Mouse (Mus musculus): ENCODE measurements around the gene Agap3.
A peak's percentile ranks its signal among the peaks of the same experiment; 100 is the strongest.

Gene Agap3

DNA sequence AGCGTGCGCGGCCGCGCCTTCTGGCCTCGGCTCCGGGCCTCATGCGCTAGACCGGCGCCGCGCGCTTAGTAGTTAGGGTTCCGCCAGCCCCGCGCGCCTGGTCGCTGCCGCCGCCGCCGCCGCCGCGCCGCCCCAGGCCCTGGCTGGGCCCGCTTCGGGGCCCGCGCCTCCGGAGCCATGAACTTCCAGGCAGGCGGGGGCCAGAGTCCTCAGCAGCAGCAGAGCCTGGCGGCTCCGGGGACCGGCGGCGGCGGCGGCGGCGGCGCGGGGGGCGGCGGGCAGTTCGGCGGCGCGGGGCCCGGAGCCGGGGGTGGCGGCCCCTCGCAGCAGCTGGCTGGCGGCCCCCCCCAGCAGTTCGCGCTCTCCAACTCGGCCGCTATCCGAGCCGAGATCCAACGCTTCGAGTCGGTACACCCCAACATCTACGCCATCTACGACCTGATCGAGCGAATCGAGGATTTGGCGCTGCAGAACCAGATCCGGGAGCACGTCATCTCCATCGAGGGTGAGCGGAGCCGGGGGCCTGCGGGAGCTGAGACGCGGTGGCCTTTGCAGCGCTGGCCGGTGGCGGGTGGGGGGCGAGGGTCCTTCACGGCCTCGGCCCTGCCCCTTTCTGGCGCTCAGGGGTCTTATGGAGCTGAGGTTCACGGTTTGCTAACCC is at the start of gene Agap3:
TSS of gene Agap3 (plus strand) at position 148 of the 661 bp plus-strand sequence.
- DNase-seq (ENCODE audit: low spot score in 2 of 2) = peak in 1 of 2 experiments; percentile 36

GRCm38 (mm10) chr5:24404594-24405360 is 47.2 kb upstream of the Agap3 start:
- no peak for DNase-seq (ENCODE audit: low spot score in 2 of 2)

DNA sequence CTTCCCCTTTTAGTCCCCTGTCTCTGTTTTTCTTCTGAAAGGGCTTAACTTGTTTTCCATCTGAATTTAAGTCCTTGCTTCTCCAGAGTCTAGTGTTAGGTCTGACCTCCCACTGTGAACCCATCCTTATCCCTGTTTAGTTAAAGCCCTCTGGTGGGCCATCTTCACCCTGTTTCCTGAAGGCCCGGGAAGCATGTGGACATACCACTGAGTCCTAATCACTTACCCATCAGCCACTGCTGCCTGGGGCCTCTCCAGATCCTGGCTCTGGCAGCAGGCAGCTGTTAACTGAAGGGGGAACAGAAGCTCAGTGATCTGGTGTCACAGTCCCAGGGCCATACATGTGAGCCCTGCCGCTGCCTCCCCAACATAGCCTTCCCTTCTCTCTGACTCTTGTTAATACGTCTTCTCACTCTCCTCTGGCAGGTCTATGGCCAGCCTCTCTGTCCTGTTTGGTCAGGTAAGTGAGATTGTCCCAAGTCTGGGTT is 46.5 kb upstream of the Agap3 start:
- no peak for DNase-seq (ENCODE audit: low spot score in 2 of 2)

GRCm38 (mm10) chr5:24408651-24409050 is 43.3 kb upstream of the Agap3 start:
- DNase-seq (ENCODE audit: low spot score in 2 of 2) = no peak

GRCm38 (mm10) chr5:24409466-24409865 is 42.5 kb upstream of the Agap3 start:
- DNase-seq (ENCODE audit: low spot score in 2 of 2) = no peak

DNA sequence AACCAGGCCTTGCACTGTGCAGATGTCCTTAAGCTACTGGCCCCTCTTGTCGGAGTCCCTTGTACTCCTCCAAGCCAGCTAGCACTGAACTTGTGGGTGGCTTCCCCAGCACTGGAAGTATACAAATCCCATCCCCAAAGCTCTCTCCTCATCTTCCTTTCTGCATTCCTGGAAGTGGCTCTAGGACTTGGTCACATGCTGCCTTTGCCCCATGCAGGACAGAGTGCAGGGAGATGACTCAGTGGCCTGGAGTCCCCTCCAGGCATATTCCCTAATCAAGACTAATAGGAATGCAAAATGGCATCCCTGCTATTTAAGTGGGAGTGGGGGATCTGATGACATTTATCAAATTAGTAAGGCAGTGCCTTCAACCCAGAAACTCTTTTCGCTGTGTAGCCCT is 39.9 kb upstream of the Agap3 start:
- DNase-seq (ENCODE audit: low spot score in 2 of 2) = no peak

DNA sequence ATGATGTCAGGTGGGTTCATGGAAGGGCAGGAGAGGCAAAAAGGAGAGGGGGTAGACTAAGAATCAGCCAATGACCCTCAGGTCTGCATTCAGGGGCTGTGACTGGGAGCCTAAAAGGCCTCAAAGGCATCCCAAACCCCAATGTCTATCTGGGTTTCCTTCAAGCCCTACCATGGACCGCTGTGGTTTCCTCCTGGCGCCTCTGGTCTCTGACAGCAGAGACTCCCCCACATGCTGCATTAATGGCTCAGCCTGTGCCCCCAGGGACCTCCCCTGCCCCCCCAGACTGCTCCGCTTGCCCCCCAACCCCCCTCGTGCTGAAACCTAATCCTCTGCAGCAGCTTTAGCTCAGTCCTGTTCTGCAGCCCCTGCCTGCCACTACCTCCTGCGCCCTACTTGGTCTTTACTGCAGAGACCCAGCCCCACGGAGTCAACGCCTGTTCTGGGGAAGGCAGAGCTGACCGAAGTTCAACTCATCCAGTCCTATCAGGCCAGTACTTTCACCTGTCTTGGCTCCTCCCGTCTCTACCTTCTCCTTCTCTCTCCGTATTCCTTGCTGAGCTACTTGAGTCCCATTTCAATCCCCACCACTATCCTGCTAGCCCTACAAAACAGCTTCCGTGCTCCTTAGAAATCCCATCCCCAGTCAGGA is 38.8 kb upstream of the Agap3 start, which contains the start of gene Asic3:
TSS of gene Asic3 (plus strand) at position 351 of the 652 bp plus-strand sequence.
- DNase-seq (ENCODE audit: low spot score in 2 of 2) = no peak

DNA sequence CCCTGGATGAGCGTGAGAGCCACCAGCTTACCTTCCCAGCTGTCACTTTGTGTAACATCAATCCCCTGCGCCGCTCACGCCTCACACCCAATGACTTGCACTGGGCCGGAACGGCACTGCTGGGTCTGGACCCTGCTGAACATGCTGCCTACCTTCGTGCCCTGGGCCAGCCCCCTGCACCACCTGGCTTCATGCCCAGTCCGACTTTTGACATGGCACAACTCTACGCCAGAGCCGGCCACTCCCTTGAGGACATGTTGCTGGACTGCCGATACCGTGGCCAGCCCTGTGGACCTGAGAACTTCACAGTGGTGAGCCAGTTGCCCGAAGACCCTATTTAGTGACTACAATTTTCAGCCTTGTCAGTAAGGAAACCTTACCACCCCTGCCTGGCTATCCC is 38.0 kb upstream of the Agap3 start:
- DNase-seq (ENCODE audit: low spot score in 2 of 2) = no peak

DNA sequence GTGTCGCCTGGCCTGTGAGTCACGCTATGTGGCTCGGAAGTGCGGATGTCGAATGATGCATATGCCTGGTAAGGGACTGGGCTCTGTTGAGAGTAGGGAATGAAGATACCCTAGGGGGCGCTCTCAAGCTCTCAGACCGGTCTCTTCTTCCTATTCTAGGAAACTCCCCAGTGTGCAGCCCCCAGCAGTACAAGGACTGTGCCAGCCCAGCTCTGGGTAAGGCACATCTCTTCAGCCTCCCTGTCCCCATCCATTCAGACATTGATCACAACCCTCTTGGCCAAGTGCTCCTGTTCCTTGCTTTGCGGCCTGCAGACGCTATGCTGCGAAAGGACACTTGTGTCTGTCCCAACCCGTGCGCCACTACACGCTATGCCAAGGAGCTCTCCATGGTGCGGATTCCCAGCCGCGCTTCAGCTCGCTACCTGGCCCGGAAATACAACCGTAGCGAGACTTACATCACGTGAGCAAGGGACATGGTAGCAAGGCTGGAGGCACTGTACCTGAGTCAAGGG is 35.7 kb upstream of the Agap3 start:
- peak; percentile 55 to 60 for DNase-seq (ENCODE audit: low spot score in 2 of 2)

GRCm38 (mm10) chr5:24417587-24417986 is 34.4 kb upstream of the Agap3 start:
- no peak for DNase-seq (ENCODE audit: low spot score in 2 of 2)

DNA sequence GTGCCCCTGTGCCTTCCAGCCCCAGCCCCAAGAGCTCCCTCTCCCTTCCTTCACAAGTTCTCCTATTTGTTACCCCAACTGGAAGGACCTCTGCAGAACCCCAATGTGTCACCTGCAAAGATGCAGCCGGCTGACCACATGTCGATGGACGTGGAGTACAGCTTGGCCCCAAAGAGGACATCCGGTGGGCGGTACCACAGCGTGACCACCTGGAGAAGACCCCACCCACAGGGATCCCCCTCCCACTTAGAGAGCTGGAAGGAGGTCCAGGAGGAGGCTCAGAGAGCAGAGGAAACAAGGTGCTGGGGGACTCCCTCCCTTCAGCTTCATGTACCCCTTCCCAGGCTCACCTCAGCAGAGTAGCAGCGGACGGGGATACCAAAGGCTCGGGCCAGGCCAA is 31.6 kb upstream of the Agap3 start:
- no peak for DNase-seq (ENCODE audit: low spot score in 2 of 2)

DNA sequence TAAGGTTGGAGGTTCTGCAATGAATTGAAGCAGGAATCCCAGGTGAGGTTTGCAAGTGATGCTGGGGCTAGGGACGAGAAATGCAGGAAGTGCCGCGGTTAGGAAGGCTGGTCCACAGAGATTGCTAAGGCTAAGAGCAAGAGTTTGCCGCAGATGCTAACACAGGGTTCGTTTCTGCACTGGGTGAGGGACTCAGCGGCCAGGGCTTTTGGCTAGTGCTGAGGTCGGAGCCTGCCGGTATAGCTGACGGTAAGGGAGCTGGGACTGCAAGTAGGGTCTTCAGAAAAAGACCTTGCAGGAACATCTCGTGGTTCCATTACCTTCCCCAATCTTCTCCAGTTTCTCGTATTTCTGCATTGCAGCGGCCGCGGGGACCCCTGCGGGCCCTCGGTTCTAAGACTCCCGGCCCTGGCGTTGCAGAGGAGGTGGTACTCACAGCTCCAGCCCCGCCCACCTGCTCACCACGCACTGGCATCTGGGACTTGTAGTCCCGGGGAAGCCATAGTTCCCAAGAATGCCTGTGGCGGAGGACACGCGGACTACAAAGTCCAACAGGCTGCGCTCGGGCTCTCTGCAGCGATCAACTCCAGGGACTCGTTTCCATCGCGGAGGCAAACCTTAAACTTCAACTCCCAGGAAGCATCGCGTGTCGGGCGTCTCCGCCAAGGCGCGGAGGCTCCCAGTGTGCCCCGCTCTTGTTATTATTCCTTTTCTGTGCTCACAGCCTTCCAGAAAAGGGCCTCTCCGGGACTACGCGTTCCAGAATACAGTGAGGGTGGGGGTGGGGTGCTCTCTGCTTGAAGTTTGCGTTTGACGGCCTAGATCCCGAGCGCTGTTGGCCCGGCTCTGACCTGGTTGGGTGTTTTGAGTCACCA is 28.6 kb upstream of the Agap3 start, which contains the start of the genes Cdk5 and Slc4a2:
TSS of gene Cdk5 (minus strand) at position 402 of the 875 bp plus-strand sequence.
TSS of gene Slc4a2 (plus strand) at position 709 of the 875 bp plus-strand sequence.
- DNase-seq (ENCODE audit: low spot score in 2 of 2) = peak; percentile 98 to 100

DNA sequence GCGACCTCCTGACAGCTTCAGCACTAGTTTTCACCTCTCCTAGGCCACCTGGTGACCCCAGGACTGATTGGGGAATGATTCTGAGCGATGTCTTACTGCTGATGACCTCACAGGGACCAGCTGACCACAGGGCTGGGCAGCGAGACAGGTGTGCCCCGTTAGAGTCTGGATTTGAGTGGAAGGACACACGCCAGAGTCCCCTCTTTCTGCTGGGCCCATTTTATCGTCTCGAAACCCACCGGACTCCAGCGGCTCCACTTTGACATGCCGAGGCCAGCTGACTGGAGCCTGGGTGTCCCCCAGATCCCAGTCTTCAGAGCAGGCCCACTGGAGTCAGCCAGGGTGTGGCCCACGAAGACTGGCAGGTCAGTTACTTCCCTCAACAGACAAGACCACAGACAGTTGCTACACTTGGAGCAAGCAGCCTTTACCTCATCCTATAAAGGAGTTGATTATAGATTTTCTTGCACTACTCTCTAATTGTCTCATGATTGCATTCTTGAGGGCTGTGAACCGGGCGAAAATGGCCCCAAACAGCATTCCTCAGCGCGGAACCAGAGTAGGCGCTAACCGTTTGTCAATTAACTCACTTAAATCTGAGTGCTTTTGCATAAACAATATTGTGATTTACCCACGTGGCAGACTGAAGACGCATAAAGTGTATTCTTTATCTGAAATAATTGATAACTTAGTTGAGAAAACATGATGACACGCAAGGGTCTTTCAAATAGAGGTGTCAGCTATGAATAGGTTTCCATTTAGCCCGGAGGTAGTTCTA is 27.8 kb upstream of the Agap3 start:
- DNase-seq (ENCODE audit: low spot score in 2 of 2) = no peak

- peak; percentile 38 to 60 for DNase-seq (ENCODE audit: low spot score in 2 of 2)
Observed at GRCm38 (mm10) chr5:24424861-24425411, 27.0 kb upstream of the Agap3 start.

GRCm38 (mm10) chr5:24425421-24426036 is 26.4 kb upstream of the Agap3 start:
- no peak for DNase-seq (ENCODE audit: low spot score in 2 of 2)

DNA sequence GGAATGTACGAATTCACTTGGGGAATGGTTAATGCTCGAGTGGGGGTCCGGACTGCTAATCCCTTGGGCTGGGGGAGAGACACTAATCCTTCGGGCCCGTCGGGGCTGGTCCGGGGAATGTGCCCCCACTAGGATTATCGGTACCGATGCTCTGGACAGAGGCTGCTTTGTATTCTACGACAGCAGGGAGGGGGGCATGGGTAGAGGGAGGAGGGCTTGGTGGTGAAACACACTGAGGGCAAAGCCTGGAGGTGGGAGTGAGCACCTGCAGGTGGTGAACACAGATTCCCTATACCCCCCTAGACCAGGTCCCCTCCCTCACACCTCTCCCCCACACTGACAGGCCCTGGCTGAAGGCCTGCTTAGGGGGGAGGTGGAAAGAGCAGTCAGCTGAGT is 25.9 kb upstream of the Agap3 start:
- no peak for DNase-seq (ENCODE audit: low spot score in 2 of 2)

DNA sequence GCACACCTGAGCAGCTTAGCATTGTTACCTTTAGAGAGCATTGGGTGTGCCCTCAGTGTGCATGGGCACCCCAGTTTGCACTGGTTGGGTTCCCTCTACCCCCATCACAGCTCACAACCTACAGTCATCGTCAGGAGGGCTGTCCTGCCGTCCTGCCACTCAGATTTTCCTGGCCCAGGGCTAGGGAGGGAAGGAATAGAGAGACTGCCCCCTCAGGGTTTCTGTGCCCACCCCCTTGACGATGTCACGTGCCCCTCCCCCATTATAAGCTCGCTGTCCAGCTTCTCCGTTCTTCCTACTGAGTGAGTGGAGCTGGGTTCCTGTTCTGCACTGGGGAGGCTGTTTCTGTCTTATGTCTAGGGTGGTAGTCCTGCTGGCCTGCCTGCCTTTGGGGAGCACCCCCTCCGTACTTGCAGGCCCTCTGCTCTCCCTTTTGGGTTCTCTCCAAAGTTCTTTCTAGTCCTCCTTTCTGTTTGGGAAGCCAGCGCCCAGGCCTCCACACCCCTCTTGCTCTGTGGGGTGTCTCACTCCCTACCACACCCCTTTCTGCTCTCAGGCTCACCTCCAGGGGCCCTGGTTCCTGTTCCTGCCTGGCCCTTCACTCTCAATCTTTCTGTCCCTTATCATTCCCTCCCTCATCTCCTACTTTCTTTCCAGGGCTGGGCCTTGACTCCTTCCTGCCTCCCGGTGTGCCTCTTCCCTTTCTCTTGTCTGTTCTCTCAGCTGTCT is 25.3 kb upstream of the Agap3 start:
- no peak for DNase-seq (ENCODE audit: low spot score in 2 of 2)

GRCm38 (mm10) chr5:24427285-24427633 is 24.7 kb upstream of the Agap3 start:
- no peak for DNase-seq (ENCODE audit: low spot score in 2 of 2)

DNA sequence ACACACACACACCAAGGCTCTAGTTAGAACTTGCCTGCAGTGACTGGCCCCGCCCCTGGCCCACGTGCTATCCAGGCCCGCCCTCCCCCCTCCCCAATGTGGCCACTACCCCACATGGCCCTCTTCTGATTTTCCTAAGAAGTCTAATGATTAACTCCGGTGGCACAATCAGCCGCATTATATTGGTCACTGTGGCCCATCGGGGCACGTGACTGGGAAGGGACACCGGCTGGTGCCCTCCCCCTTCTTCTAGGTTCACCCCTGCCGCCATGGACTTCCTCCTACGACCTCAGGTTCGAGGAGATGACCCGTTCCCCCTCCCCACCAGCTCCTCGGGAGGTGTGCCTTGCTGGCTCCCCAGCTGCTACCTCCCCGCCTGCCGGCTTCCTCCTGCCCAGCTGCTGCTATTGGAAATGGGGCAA is 24.0 kb upstream of the Agap3 start:
- DNase-seq (ENCODE audit: low spot score in 2 of 2) = no peak
